Mouse (Mus musculus) R1 (cell line): ENCODE results near the gene Ksr2.
A peak's percentile ranks its signal among the peaks of the same experiment; 100 is the strongest.

Experiments used
- DNase-seq: peaks from one replicate; pipeline ENCODE4 v3.0.0-alpha.2; 2018; ENCODE audit warnings: low read depth, low spot score

Gene Ksr2

DNA sequence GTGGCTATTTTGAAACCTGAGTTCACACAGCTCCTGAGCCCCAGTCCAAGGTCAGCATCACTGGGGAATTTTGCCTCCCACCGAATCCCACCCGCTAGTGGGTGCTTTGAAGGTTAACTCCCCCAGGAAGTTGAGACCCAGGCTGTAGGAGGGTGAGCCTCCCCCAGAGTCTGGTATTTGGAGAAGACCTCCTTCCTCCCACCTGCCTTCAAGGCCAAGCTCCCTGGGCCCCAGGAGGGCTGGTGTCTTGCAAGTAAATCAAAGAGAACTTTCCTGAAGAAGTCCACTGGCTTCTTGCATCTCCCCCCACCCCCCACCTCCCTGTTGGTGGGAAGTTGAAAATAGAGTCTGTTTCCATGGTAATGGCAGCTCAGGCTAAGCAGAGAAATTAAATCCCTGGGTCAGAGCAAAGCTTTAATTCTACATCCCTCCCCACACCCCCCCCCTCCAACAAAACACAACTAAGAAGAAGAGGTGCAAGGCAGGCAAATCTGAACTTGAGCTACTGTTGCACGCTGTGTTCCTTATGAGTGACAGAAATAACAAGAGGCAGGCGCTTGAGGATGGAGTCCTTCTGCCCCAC is 274.1 kb downstream of the Ksr2 start:
- peak; percentile 31 for DNase-seq

DNA sequence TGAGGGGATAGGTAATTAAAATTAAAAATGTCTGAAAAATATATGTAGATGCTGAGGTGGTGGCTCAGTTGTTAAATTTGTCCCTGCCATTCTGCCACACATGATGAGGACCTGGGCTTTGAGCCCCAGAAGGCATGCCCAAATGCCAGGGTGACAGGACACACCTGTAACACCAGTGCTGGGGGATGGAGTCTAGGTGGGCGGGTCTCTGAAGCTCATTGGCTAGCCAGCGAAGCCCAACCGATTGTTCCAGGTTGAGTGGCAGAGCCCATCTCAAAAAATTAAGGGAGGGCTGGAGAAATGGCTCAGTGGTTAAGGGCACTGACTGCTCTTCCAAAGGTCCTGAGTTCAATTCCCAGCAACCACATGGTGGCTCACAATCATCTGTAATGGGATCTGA is 274.9 kb downstream of the Ksr2 start:
- DNase-seq: no peak

DNA sequence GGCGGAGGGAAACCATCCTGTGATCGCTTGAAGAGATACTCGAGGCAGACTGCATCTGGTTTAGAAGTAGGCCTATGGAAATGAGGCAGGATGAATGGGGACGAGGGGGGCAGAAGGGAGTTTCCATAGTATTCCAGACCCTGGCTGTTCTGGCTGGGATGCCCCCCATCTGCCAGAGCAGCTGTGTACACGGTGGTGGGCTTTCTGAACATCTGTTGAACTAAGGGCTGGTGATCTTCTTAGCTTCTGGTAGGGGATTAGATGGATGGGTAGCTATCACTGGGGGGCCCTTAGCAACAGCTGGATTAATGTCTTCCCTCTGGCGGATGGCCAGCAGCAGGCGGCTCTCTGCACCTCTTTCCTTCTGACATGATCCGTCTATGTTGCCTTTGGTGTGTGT is 276.0 kb downstream of the Ksr2 start:
- no peak for DNase-seq

DNA sequence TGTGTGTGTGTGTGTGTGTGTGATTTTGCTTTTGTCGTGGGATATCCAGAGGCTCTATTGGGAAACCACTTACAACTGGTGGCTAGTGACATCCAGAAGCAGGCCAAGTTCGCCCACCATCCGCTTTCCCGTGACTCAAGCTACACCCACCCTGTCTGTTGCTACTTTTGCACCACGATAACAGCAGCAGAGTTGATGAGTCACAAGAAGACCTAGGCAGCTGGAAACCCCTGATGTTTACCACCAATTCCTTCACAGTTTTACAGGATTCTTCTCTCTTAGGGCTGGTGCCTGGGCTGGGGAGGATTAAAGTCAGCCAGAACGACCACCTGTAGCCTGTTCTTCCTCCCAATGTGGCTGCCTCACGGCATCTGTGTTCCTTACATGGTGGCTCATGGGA is 277.5 kb downstream of the Ksr2 start:
- no peak for DNase-seq

DNA sequence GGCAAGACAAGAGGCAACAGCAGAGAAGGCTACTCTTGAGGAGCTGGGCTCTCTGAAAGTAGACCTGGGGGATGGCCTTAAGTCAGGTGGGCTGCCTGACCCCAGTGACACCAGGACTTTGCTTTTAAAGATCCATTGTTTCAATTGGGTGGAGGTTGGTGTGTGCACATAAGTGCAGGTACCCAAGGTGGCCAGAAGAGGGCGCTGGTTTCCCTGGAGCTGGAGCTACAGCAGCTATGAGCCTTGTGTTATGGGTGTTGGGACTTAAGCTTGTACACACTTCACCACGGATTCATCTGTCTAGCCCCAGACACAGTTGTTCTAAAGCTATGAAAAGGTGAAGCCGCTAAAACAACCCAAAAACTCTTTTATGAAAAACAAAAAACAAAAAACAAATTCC is 279.8 kb downstream of the Ksr2 start:
- DNase-seq: peak; percentile 43

DNA sequence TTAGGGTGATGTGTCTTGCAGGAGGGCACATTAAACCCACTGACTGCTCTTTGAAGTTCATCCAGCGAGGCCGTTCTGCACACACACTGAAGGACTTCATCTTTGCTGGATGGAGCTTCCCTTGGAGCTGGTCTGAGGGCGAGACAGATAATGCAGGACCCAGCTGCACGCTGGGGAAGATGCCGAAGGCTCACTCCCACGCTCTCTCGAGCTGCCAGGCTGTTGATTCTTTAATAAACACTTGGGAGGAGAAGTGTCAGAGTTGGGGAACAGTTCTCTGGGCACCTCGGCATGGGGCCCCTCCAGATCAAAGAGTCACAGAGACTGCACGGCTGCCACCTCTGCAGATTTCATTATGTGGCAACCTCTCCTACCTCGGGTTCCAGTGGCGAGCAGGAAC is 280.8 kb downstream of the Ksr2 start:
- DNase-seq: no peak

DNA sequence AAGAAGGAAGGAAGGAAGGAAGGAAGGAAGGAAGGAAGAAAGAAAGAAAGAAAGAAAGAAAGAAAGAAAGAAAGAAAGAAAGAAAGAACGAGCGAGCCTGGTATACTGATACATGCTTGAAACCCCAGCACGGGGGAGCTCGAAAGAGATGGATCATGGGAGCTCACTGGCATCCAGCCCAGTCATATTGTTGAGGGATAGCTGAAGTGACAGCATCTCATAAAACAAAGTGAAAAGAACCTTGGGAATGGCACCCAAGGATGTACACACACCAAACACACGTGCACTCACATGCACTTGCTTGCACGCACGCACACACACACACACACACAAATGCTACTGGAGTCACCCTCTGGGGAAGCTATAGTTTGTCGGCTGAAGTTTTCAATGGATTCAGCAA is 282.6 kb downstream of the Ksr2 start:
- no peak for DNase-seq

DNA sequence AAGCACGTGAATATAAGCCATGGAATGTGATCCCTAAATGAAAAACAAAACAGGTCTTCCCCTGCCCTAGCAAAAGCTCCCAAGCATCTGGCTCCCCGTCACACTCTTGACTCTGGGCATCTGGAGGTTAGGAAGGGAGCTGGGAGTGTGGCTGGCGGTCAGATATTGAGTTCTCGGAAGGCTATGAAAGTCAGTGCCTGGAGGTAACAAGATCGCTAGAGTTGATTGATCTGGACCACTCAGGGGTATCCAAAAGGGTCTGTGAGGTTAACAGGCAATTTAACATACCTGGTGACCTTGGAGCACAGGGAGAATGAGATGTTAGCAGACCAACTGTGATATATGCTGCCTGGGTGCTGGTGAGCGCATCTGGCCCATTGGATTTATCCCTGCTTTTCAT is 283.8 kb downstream of the Ksr2 start:
- no peak for DNase-seq

DNA sequence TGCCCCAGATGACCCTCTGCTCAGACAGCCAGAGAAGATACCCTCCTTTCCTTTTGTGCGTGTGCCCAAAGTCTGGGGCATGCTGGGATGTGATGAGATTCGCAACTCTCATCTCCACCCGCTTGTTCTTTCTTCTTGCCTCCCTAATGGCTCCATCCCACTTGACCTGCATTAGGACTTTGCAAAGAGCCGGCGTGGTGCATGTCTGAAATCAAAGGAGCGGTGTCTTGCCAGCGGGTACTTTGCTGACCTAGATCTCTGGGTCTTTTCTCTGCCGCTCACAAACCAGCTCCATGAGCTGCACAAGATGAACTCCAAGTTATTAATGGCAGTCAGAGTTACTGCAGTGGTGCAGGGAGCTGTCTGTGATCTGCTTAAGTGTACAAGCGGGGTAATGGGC is 290.6 kb downstream of the Ksr2 start:
- no peak for DNase-seq

DNA sequence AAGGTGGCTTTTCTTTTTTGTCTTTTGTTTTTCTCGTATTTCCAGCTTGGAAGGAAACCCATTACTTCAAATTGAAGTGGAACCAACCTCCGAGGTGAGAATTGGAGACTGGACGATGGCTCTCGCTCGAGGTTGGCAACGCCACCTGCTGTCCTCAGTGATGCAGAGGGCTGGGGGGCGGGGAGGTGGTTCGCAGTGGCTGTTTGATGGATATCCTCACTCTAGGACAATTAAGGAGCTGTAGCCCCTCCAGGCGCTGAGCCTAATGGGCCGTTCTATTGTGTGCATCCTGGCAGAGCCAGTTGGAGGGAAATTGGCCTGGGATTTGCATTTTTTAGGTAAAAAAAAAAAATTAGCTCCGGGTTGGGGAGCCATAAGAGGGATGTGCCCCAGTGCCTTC is 292.8 kb downstream of the Ksr2 start:
- no peak for DNase-seq

DNA sequence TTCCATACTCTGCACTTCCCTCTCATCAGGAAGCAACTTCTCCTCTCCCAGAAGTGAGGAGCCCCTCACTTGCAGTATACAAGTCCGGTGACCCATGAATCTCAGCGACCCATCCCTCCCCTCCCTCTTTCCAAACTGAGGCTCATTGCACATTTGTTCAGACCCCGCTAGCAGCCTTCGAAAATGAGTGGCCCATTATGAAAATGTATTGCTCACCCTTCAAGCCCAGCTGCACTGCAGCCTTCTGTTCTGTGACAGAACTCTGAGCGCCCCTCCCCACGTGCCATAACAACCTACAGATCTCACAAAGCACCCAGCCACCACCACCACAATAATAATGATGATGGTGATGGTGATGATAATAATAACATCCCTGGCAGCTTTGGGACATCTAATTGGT is 295.5 kb downstream of the Ksr2 start:
- DNase-seq: no peak

DNA sequence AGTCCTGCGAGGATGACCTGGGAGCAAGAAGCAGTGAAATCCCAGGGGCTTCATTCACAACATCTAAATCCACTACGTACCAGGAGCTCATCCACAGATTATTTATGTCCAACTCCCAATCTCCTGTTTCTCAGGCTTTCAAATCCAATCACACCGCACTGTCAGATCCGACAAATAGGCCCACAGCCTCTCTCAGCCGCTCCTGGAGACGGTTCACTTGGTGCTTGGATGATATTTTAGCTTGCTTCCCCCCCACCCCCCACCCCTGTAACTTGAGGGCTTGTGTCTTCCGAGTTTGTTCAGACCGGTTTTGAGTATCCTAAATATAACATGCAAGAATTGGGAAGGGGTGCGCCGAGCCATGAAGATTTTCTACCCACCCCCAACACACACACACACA is 297.8 kb downstream of the Ksr2 start:
- DNase-seq: no peak

DNA sequence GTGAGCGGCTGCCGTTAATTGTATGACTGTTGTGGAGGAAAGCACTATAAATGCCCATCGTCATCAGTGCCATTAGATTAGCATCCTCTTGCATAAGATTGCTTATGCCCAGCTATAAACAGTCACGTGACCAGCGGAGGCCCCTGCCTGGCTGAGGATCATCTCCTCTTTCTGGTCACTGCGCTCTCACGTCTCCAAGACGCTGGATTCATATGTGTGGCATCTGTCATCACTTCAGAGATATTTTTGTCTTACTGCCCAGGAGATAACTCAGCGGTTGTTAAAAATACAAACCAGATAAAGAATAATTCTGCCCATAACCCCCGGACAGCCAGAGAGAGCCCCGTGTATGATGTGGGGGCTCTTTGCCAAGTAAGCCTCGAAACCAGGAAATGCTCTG is 298.4 kb downstream of the Ksr2 start:
- DNase-seq: no peak

DNA sequence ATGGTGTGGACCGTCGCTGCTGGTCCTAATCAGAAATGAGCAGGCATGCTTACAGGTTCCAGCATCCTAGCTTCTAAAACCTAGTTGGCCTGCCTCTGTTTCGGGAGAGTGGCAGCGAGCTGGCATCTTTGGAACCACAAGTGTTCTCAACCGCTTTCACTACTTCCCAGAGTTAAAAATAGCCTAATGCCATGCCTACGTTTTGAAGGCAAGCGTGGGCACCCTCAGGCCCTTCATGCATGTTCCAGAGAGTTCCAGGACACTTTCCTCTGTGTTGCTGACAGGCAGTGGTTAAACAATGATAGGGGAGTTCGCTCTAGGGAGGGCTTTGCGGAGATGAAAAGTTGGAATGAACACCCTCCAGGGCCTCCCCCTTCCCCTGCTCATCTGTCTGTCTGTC is 303.3 kb downstream of the Ksr2 start:
- DNase-seq: no peak

DNA sequence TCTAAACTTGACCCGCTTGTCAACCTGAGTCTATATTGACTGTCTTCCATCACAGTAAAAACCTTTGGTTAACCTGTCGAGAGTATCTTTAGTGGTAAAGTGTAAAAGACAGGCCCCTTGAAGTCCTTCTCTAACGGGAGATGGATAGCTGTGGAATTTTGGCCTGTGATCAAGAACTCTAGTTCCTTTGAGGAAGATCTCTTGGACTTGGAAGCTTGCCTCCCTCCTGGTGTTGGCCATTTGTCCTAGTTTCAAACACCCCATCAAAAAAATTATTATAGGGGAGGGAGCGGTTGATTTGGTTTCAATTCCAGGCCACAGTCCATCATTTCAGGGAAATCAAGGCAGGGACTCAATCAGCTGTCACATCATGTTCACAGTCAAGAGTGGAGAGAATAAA is 309.5 kb downstream of the Ksr2 start:
- no peak for DNase-seq

DNA sequence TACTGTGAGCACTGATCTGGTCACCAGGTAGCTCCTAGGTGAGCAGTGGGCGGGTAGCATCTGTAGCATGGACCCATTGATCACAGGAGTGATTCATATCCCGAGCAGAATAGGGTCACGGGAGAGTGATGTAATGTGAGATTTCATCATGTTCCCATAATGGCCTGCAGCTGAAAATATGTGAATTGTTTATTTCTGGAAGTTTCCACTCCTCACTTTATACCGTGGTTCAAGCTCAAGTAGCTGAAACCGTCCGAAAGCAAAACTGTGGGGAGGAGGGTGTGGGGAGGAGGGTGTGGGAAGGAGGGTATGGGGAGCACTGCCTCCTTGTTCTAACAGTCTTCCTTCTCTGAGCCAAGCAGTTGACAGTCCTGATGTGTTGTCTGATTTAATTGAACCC is 312.7 kb downstream of the Ksr2 start:
- no peak for DNase-seq

DNA sequence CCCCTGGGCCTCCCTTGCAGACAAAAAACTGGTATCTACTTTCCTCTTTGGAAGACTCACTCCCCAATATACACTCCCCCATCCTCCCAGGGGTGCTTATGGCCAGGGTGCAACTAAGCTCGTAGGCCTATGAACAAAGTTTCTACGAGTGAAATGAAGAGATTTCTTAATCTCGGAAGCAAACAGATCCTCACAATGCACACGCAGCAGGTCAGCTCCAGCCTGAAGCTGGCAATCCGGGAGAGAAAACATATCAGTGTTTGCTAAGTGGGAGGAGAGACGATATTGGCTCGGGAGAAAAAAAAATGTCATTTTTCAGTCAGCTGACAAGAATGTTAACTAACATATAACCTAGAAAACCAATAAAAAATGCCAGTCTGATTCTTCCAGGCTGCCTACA is 313.3 kb downstream of the Ksr2 start:
- DNase-seq: no peak

DNA sequence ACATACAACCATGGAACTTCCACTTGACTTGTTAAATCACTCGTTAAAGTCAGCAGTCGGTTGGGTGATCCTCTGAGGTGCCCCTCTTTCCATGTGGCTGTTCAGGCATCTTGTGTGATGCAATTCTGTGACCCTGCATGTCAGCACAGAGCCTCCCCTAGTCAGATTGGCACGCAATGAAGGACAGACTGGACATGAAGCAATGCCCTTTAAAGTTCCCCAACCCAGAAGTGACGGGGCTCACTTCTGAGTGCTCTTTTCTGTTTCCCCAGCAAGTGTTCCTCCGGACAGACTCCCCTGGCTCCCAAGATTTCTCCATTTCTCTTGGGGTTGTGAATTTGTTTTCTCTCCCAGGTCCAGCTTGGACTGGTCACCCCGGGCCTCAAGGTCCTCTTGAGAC is 317.5 kb downstream of the Ksr2 start:
- no peak for DNase-seq

DNA sequence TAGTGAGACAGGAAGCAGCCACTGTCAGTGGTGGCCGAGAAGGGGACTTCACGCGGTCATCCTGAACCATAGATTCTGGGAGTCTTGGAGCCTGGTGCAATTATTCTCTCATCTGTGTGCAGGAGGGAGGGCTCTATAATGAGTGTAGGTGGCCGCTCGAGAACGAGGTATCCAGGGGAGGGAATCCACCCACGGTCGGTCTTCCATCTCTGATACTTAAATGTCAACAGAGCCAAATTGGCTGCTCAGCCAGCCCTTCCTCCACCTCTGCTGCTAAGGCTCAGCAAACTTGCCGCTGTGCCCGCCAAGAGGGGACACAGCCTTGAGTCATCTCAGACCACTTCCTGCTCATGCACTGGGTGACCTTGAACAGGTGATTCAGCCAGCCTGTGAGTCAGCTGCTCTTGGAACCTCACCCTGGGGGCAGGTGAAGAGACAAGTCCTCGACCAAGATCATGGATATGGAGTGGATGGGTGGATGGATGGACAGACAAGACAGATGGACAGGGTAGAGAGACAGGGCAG is 330.9 kb downstream of the Ksr2 start:
- no peak for DNase-seq

DNA sequence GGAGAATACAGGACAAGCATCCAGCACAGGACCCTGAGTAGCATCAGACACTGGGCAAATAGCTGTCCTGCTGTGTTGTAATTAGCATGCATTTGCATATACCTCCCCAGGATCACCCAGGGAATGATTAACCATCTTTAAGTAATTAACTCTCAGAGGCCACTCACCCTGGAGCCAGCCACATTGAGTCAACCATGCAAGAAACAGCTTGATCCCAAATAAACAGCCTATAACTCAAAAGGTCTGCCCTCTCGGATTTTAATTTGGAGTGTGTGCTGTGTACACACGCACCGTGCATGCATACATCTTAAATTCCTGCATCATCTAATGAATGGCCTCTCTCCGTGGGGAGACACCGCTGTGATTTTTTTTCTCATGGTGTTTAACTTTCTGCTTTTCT is 335.6 kb downstream of the Ksr2 start:
- peak; percentile 31 for DNase-seq

DNA sequence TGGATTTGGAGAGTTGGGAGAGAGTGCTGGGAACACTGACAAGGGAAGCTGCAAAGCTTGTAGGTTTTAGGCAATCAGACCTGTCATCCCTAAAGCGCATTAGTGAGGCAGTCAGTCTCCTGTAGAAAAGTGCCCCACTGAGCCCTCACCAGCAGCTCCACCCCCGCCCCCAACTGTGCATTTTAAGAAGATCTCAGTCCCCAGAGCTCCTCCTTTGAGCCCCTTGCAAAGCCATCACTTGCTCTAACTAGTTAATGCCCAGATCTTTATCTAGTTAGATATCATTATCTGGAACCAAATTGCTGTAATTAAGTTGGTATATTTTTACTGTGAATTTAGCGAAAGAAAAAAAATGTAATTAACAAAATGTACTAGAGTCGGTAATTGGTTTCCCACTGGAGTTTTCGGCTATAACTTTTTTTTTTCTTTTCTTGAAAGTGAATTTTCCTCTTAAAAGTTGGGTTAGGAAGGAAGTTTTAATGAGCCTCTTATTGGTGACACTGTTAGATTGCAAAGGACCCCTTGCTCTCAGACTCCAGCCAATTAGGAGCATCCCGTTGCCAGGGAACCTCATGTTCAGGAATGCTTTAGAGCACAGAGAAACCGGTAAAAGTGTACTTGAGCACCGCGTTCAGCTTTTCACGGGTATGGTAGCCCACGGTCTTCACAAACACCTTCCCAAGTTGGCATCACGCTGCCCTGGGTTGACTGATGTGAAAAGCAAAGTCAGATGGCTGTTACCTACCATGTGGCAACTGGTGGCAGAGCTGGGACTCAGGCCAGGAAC is 344.1 kb downstream of the Ksr2 start:
- no peak for DNase-seq

DNA sequence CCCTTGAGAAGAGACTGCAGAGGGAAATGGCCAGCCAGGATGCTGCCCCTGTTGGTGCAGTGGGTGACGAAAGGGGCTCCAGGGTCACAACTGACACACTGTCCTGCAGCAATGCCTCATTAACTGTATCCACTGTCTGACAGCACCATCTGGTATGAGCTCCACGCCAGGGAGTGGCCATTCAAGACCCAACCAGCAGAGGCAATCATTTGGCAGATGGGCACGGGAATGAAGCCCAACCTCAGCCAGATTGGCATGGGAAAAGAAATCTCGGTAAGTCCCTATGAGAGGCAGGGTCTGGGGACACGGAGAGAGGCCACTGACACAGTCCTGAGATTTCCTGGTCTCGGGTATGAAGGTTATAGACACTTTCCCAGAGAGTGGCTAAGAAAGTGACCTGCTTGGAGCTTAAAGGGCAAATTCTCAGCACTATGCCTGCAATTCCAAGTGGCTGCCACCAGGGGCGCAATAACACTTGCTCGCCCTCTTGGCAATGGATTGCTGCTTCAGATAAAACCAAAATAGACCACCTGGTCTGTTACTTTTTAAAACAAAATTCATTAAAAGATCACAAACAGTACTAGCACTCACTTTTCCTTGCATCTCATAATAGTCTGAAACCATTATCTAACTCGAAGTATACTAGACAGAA is 347.5 kb downstream of the Ksr2 start:
- peak; percentile 58 for DNase-seq

DNA sequence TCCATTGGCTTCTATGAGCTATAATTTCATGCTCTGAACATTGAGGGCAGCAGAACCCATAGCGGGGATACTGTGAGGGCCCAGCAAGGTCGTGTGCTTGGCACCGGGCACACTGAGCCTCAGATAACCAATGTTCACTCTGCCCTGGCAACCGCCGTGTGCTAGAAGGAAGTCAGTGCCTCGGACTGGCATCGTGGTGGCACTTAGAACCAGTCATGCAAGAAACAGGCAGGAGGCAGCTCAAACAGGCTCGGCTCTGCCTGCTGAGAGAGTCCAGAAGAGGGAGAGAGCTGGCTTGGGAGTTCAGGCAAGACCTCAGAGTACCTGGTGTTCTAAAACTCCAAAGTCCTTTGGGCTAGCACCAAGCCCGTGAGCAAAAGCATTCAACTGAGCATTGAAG is 350.7 kb downstream of the Ksr2 start:
- DNase-seq: no peak
